18 mouse cellular contexts compared by ENCODE assay signal in the genomic region with DNA sequence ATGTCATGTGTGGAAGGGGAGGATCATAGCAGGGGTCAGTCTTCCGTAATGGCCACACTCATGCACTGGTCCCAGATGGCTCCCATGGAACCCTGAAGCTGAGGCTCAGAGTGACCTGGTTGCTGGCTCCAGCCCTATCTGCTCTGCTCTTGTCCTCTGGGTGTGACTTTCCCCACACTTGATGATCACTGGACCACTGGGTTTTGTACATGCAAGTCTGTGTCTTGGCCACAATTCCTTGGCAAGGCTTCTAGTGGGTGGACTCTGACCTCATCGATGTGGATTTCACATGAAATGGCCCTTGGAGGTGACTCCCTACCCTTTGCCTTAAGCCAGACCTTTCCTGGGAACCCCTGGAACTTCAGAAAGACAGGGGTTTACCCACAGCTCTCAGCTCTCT. TPM values are rescaled to one million over a fixed set of nuclear protein-coding genes. Genes with fewer than 3 reads are reported as not detected.
DNase-seq lines count a peak whose midpoint lies in the region; ATAC-seq lines count a peak whose summit lies in the region.
"Had no signal": no experiment of that assay in that cellular context is flagged by ENCODE, and none has a peak within 500 bp of the region (broad histone marks: within the 10 kb centered on the region; RNA-seq: fewer than 3 reads in every experiment).

No protein-coding gene starts in this region.

- DNase-seq in kidney, adult 18-20 months, result peak; percentile 33
- no peak for DNase-seq in kidney, adult 11 months
- DNase-seq in lung, postnatal 10 days, result peak; percentile 32
- DNase-seq in lung, postnatal 25 days (ENCODE audit: low spot score), result no peak
- peak; percentile 64 to 66 for DNase-seq in heart, postnatal 10 days
- no peak for DNase-seq in left cerebral cortex, postnatal 14 days (ENCODE audit: low spot score in 2 of 2)
- DNase-seq: adrenal gland, postnatal 14 days; cerebellum, adult 11-12 months; cerebellum, postnatal 36 days; midbrain, embryonic 14.5 days; thymus, postnatal 4 days had no signal

- intact Hi-C loops in heart, postnatal 10 days (cut with DNase I), result loop anchor here (5.0 kb wide), 1 partner anchor 364 kb away; no protein-coding TSS in a partner anchor
- intact Hi-C loops in left cerebral cortex, postnatal 14 days (cut with DNase I), result no loop called here

- no peak for ATAC-seq in inflammation-experienced regulatory T-cells, adult 6 months
- ATAC-seq: activated CD4-positive, CD25-positive, alpha-beta regulatory T cell, adult 4 months; forebrain, embryonic 13.5 days; intestine, postnatal 0 days; Patski had no signal

RNA-seq across cellular contexts. Expression of a gene that starts 2.4 kb away (rescaled TPM):
- 10 to 100 TPM; 69.1 to 72.0 TPM for total RNA-seq in heart, postnatal 10 days (2021)
- polyA plus RNA-seq in inflammation-experienced regulatory T-cells, adult 6 months (2017; shearing (Covaris generic)), result under 1 TPM in 1 of 3 experiments, not detected in 2; 0.46 TPM
- total RNA-seq in left cerebral cortex, postnatal 14 days (2021), result 1 to 10 TPM; 5.2 to 5.4 TPM
- polyA plus RNA-seq: activated CD4-positive, CD25-positive, alpha-beta regulatory T cell, adult 4 months; limb, embryonic 12.5 days; liver, embryonic 15.5 days; Patski had no signal

RNA-seq across cellular contexts. Expression of a gene that starts 40.1 kb away (rescaled TPM):
- 10 to 100 TPM; 23.0 to 29.2 TPM for total RNA-seq in heart, postnatal 10 days (2021)
- 100 to 1,000 TPM in 2 of 3 experiments, 10 to 100 TPM in 1; 79.7 to 114 (median 101) TPM for polyA plus RNA-seq in inflammation-experienced regulatory T-cells, adult 6 months (2017; shearing (Covaris generic))
- total RNA-seq in left cerebral cortex, postnatal 14 days (2021), result 10 to 100 TPM; 37.6 to 39.1 TPM

RNA-seq across cellular contexts. Expression of a gene that starts 40.1 kb away (rescaled TPM):
- 10 to 100 TPM; 50.7 to 53.5 TPM for total RNA-seq in heart, postnatal 10 days (2021)
- 10 to 100 TPM; 11.4 to 18.2 (median 12.4) TPM for polyA plus RNA-seq in inflammation-experienced regulatory T-cells, adult 6 months (2017; shearing (Covaris generic))
- 10 to 100 TPM; 70.4 to 73.6 TPM for total RNA-seq in left cerebral cortex, postnatal 14 days (2021)

Comparison
In these comparisons a context has a peak if more than half of its experiments do, and no peak if none do; other contexts are left out.
1. DNase-seq: peak in kidney, adult 18-20 months (single experiment), lung, postnatal 10 days (single experiment) and heart, postnatal 10 days (2 of 2); none in kidney, adult 11 months (single experiment), lung, postnatal 25 days (single experiment) and left cerebral cortex, postnatal 14 days (0 of 2).
2. RNA of a gene that starts 2.4 kb away (total RNA-seq): 69.1 to 72.0 TPM in heart, postnatal 10 days; 5.2 to 5.4 TPM in left cerebral cortex, postnatal 14 days; every median in the first group is over 10 times any median in the second.